25 mouse cellular contexts compared by ENCODE assay signal in genomic region chr11:7173664-7174063, GRCm38 (mm10). TPM values are rescaled to one million over a fixed set of nuclear protein-coding genes. Genes with fewer than 3 reads are reported as not detected.
DNase-seq lines count a peak whose midpoint lies in the region; ATAC-seq and TF ChIP-seq lines count a peak whose summit lies in the region.
"Had no signal": no experiment of that assay in that cellular context is flagged by ENCODE, and none has a peak within 500 bp of the region (broad histone marks: within the 10 kb centered on the region; RNA-seq: fewer than 3 reads in every experiment).

No protein-coding gene starts in this region.

- H3K4me1 ChIP-seq in intestine, embryonic 15.5 days (replicated peaks), result no peaks in the 10 kb centered on the region
- H3K4me1 ChIP-seq in intestine, embryonic 16.5 days (ENCODE audit: control insufficient read depth, insufficient read depth, low read length), result no peaks in the 10 kb centered on the region
- no peaks in the 10 kb centered on the region for H3K4me1 ChIP-seq in lung, adult 2 months (ENCODE audit: control insufficient read depth, insufficient read depth, low read length)

- intact Hi-C loops in heart, postnatal 10 days (cut with DNase I), result no loop called here

- H3K4me2 ChIP-seq in intestine, embryonic 15.5 days (replicated peaks), result no peak overlapping the region
- no peak overlapping the region for H3K4me2 ChIP-seq in intestine, embryonic 16.5 days (ENCODE audit: low read depth, low read length)
- H3K4me2 ChIP-seq: midbrain, embryonic 11.5 days had no signal

- H3K36me3 ChIP-seq in intestine, embryonic 15.5 days, result no peaks in the 10 kb centered on the region
- no peaks in the 10 kb centered on the region for H3K36me3 ChIP-seq in intestine, embryonic 16.5 days (ENCODE audit: control insufficient read depth, insufficient read depth, low read length)

- no peaks in the 10 kb centered on the region for H3K27me3 ChIP-seq in intestine, embryonic 15.5 days (replicated peaks)
- no peaks in the 10 kb centered on the region for H3K27me3 ChIP-seq in intestine, embryonic 16.5 days (replicated peaks; ENCODE audit: control insufficient read depth, insufficient read depth, low read length)

- DNase-seq in lung, adult 2 months, result peak; percentile 41
- peak; percentile 75 for DNase-seq in lung, postnatal 25 days (ENCODE audit: low spot score)
- DNase-seq in heart, postnatal 10 days, result no peak
- no peak for DNase-seq in frontal cortex, postnatal 36 days (ENCODE audit: low spot score in 2 of 2)
- DNase-seq: cerebellum, adult 8-10 months; gastrocnemius, postnatal 25 days; heart, adult 2 months; heart, postnatal 4 days; layer of hippocampus, postnatal 36 days; right cerebral cortex, postnatal 4 days had no signal

- peak; percentile 62; the same call in 1 of the 2 replicates for ATAC-seq in intestine, embryonic 15.5 days
- ATAC-seq in intestine, embryonic 16.5 days, result peak; percentile 68
- no peak for ATAC-seq in inflammation-experienced regulatory T-cells, adult 6 months
- ATAC-seq: forebrain, embryonic 14.5 days; hindbrain, postnatal 0 days had no signal

- no peak overlapping the region for H3K9ac ChIP-seq in intestine, embryonic 15.5 days
- H3K9ac ChIP-seq in intestine, embryonic 16.5 days (ENCODE audit: low read depth, low read length), result no peak overlapping the region

- no peak for TF ChIP-seq POLR2A in lung, adult 2 months (IDR thresholded peaks at IDR 0.05; ENCODE audit: borderline replicate concordance, extremely low read depth, low read depth, low read length)

- H3K9me3 ChIP-seq in intestine, embryonic 15.5 days, result no peaks in the 10 kb centered on the region
- no peaks in the 10 kb centered on the region for H3K9me3 ChIP-seq in intestine, embryonic 16.5 days (ENCODE audit: control insufficient read depth, low read length)

- H3K27ac ChIP-seq in intestine, embryonic 15.5 days, result no peak overlapping the region
- H3K27ac ChIP-seq in intestine, embryonic 16.5 days (ENCODE audit: low read length), result no peak overlapping the region
- H3K27ac ChIP-seq: heart, adult 2 months; hindbrain, postnatal 0 days; layer of hippocampus, adult 2 months; macrophage had no signal

- 73% methylated on average over 6 of the region's 6 CpGs for WGBS in intestine, embryonic 15.5 days
- 62% methylated on average over 6 of the region's 6 CpGs for WGBS in intestine, embryonic 16.5 days
- WGBS in lung, adult 2 months, result 68% methylated on average over 6 of the region's 6 CpGs

- no peak overlapping the region for H3K4me3 ChIP-seq in intestine, embryonic 15.5 days (replicated peaks)
- H3K4me3 ChIP-seq in intestine, embryonic 16.5 days (ENCODE audit: low read length), result no peak overlapping the region
- no peak overlapping the region for H3K4me3 ChIP-seq in lung, adult 2 months (replicated peaks; ENCODE audit: extremely low read depth, low read depth, low read length)
- H3K4me3 ChIP-seq: erythroblast, embryonic 14.5 days; heart, adult 2 months; layer of hippocampus, adult 2 months had no signal

- TF ChIP-seq CTCF in lung, adult 2 months (IDR thresholded peaks at IDR 0.05; ENCODE audit: insufficient read depth, low read length), result no peak

RNA-seq across cellular contexts. Expression of gene Gm11985, which starts 14.7 kb away (rescaled TPM):
- polyA plus RNA-seq in intestine, embryonic 15.5 days (2015; fragmentation: Nextera tagmentation; extraction: Ambion mirVana), result not detected in 2 replicates
- polyA plus RNA-seq in intestine, embryonic 16.5 days (2015; fragmentation: Nextera tagmentation; extraction: Ambion mirVana), result not detected in 2 replicates
- polyA plus RNA-seq in lung, adult 2 months (2012; rRNA removed), result not detected in 2 replicates
- total RNA-seq in heart, postnatal 10 days (2021), result not detected
- not detected for polyA plus RNA-seq in inflammation-experienced regulatory T-cells, adult 6 months (2017; shearing (Covaris generic))
- total RNA-seq: adrenal gland, adult 18-20 months; gastrocnemius, postnatal 25 days; heart, adult 2 months; heart, postnatal 4 days; hindbrain, postnatal 0 days; layer of hippocampus, adult 2 months; layer of hippocampus, postnatal 36 days; left cerebral cortex, postnatal 36 days; liver, adult 2 months had no signal
- polyA plus RNA-seq: embryonic facial prominence, embryonic 11.5 days; erythroblast, embryonic 14.5 days; forebrain, embryonic 14.5 days; heart, adult 2 months; heart, embryonic 14.5 days; hindbrain, postnatal 0 days; liver, adult 2 months; macrophage; midbrain, embryonic 11.5 days; neural tube, embryonic 11.5 days had no signal

RNA-seq across cellular contexts. Expression of gene Igfbp1, which starts 23.9 kb away (rescaled TPM):
- polyA plus RNA-seq in intestine, embryonic 15.5 days (2015; fragmentation: Nextera tagmentation; extraction: Ambion mirVana), result 3.2 and 9.4 TPM in 2 replicates
- 3.3 and 6.4 TPM in 2 replicates for polyA plus RNA-seq in intestine, embryonic 16.5 days (2015; fragmentation: Nextera tagmentation; extraction: Ambion mirVana)
- polyA plus RNA-seq in lung, adult 2 months (2012; rRNA removed), result 0.07 TPM in 1 of 2 replicates, not detected in the other
- total RNA-seq in heart, postnatal 10 days (2021), result not detected
- polyA plus RNA-seq in inflammation-experienced regulatory T-cells, adult 6 months (2017; shearing (Covaris generic)), result not detected
- total RNA-seq: adrenal gland, adult 18-20 months; gastrocnemius, postnatal 25 days; heart, adult 2 months; heart, postnatal 4 days; hindbrain, postnatal 0 days; left cerebral cortex, postnatal 36 days had no signal
- polyA plus RNA-seq: heart, adult 2 months; heart, embryonic 14.5 days; hindbrain, postnatal 0 days; macrophage had no signal

RNA-seq across cellular contexts. Expression of gene Igfbp3, which starts 40.1 kb away (rescaled TPM):
- polyA plus RNA-seq in intestine, embryonic 15.5 days (2015; fragmentation: Nextera tagmentation; extraction: Ambion mirVana), result 41.4 and 46.0 TPM in 2 replicates
- polyA plus RNA-seq in intestine, embryonic 16.5 days (2015; fragmentation: Nextera tagmentation; extraction: Ambion mirVana), result 24.0 and 39.8 TPM in 2 replicates
- 55.2 and 113 TPM in 2 replicates for polyA plus RNA-seq in lung, adult 2 months (2012; rRNA removed)
- total RNA-seq in heart, postnatal 10 days (2021), result 10 to 100 TPM; 23.2 to 24.7 TPM
- polyA plus RNA-seq in inflammation-experienced regulatory T-cells, adult 6 months (2017; shearing (Covaris generic)), result not detected
- polyA plus RNA-seq: macrophage had no signal

Comparison
In these comparisons a context has a peak if more than half of its experiments do, and no peak if none do; other contexts are left out.
1. DNase-seq: peak in lung, adult 2 months (single experiment) and lung, postnatal 25 days (single experiment); none in heart, postnatal 10 days (0 of 2) and frontal cortex, postnatal 36 days (0 of 2).
2. RNA of gene Igfbp3, which starts 40.1 kb away (polyA plus RNA-seq): 55.2 to 113 TPM in lung, adult 2 months, 41.4 to 46.0 TPM in intestine, embryonic 15.5 days and 24.0 to 39.8 TPM in intestine, embryonic 16.5 days; not detected in inflammation-experienced regulatory T-cells, adult 6 months; every median in the first group is over 10 times any median in the second.